Mouse (Mus musculus): ENCODE measurements around the gene Cntn4. TPM values are rescaled to one million over a fixed set of nuclear protein-coding genes. Genes with fewer than 3 reads are reported as not detected.

Cntn4 gene
- total RNA-seq (2017): 0.29 TPM in 1 of 3 replicates, not detected in the others

DNA sequence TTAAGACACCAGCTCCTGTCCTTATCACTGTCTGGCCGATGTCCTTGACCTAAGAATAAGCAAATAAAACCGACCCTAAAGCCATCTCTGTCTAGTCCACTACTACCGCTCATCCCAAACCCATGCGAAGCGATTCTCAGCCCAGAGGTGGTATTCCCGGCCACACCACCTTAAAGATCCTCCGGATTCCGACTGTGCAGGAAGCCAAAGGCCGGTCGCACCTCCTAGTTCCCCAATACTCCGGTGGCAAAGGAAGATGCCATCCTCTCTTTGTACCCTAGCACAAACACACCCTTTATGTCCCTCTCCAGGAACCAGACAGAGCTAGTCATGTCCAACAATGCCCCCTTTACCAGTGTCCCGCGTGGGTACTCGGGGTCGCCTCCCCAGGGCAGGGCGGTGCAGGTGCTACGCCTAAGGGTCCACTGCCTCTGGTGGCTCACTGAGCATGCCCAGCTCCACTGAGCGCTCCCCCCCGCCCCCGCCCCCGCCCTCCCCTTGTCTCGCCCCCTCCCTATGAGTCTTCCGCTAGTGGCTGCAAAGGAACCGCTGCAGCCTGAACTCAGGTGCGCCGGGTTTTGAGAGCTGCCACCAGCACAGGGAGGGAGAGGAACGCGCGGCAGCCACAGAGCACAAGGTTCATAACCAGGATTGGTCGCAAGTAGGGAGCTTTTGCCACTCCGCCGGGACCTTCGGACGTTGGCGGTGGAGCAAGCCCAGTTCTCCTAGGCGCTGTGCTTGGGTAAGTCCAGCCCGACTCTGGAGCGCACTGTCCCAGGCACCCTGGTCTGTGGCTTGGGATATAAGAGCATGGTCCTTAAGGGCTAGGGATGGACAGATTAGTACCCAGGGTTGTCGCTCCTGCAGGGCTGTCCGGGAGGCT is at the start of gene Cntn4:
Gene Cntn4 (plus strand): TSS at position 512 of the 883 bp plus-strand sequence.
- no peak for ATAC-seq (replicated peaks; ENCODE audit: insufficient number of reproducible peaks, low FRiP score, low TSS enrichment, poor library complexity, severe bottlenecking)

DNA sequence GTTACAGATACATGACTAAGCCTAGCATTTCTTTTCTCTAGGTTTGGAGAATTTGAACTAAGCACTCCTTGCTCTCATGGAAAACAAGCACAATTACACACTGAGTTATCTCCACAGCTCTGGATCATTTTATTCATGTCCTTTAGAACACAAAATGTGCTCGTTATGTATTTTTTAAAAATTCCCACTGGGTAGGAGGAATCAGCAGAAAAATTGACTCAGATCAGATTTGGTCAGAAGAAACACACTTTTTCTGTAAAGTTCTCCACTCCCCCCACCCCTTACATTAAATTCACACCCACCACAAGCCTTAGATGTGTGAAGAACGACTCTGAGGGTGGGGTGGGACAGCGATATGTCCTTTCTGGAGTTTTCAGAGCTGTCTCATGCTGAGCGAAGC is 3.2 kb upstream of the Cntn4 start:
- no peak for ATAC-seq (replicated peaks; ENCODE audit: insufficient number of reproducible peaks, low FRiP score, low TSS enrichment, poor library complexity, severe bottlenecking)

GRCm38 (mm10) chr6:105675099-105675498 is 2.4 kb upstream of the Cntn4 start:
- no peak for ATAC-seq (replicated peaks; ENCODE audit: insufficient number of reproducible peaks, low FRiP score, low TSS enrichment, poor library complexity, severe bottlenecking)

DNA sequence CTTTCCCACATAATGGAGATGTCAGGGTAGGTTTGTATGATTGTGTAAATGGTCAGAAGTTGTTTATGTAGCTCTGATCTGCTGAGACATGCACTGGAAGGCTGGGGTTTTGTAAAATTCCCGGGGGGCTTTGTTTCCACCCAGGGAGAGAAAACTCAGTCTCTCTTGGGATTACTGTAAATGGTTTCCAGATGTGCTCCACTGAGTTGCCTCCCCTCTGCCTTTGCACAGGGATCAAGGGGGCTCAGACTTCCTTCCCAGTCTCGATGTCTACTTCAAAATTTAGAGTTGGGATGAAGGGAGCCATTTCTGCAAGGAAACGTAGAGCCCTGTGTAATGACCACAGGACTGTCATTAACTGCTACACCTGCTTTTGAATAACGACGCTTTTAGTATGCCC is 823 bp upstream of the Cntn4 start:
- ATAC-seq (replicated peaks; ENCODE audit: insufficient number of reproducible peaks, low FRiP score, low TSS enrichment, poor library complexity, severe bottlenecking): no peak

DNA sequence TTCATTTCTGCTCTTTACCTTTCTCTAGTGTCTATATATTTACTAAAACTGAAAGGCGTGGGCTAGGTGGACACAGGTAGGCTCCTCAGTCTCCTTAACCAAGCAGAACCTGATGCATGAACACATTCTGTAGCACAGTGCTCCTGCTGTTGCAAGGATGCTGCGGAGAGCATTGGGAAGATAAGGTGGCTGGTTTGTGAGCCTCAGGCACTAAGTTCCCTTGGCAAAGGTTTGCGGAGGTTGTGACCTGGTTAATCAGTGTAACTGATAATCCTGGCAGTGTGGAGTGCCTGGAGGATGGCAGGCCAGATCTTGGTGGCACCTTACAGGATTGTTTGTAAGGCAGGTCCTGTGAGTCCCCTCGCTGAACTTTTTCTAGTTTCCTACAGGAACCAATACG is 1.3 kb downstream of the Cntn4 start:
- ATAC-seq (replicated peaks; ENCODE audit: insufficient number of reproducible peaks, low FRiP score, low TSS enrichment, poor library complexity, severe bottlenecking): no peak

DNA sequence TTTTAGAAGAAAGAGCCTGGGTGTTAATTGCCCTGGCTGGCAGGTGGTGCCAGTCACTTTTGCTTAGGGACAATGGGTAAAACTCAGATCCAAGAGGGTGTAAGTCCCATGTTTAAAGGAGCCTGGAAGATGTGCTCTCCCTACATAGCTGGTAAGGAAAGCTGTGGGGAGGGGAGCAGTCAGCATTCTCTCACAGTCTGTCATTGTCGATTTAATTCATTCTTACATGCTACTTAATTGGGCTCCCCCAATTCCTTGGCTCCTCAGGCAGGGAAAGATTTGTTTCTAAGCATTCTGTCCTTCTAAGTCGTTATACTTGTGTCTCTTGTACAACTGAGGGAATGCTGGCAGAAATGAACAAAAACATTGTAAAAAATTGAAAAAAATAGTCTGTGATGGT is 4.0 kb downstream of the Cntn4 start:
- ATAC-seq (replicated peaks; ENCODE audit: insufficient number of reproducible peaks, low FRiP score, low TSS enrichment, poor library complexity, severe bottlenecking): no peak

GRCm38 (mm10) chr6:105683251-105683650 is 5.8 kb downstream of the Cntn4 start:
- ATAC-seq (replicated peaks; ENCODE audit: insufficient number of reproducible peaks, low FRiP score, low TSS enrichment, poor library complexity, severe bottlenecking): no peak

GRCm38 (mm10) chr6:105684123-105684522 is 6.7 kb downstream of the Cntn4 start:
- ATAC-seq (replicated peaks; ENCODE audit: insufficient number of reproducible peaks, low FRiP score, low TSS enrichment, poor library complexity, severe bottlenecking): no peak

- ATAC-seq (replicated peaks; ENCODE audit: insufficient number of reproducible peaks, low FRiP score, low TSS enrichment, poor library complexity, severe bottlenecking): no peak
These were observed 10.7 kb downstream of the Cntn4 start for GRCm38 (mm10) chr6:105688195-105688594.

- no peak for ATAC-seq (replicated peaks; ENCODE audit: insufficient number of reproducible peaks, low FRiP score, low TSS enrichment, poor library complexity, severe bottlenecking)
These were observed 64.6 kb downstream of the Cntn4 start for GRCm38 (mm10) chr6:105742026-105742425.

DNA sequence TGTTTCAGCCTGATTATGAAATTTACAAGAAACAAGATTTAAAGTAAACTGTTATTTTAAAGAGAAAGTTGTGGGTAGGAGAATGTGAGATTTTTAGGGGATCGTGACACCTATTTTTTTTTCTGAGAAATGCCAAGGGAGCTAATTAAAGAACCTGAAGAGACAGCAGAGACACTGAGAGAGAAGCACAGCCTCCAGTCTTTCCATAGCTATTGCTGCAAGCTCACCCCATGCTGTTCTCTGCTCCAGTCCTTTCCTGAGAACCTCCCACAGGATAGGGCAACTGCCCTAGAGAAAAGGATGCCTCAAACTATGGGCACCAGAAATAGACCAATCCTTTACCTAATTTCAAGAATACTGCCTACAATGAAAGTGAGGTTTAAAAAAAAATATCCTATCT is 103.2 kb downstream of the Cntn4 start:
- ATAC-seq (replicated peaks; ENCODE audit: insufficient number of reproducible peaks, low FRiP score, low TSS enrichment, poor library complexity, severe bottlenecking): no peak

- ATAC-seq (replicated peaks; ENCODE audit: insufficient number of reproducible peaks, low FRiP score, low TSS enrichment, poor library complexity, severe bottlenecking): no peak
These were observed 111.0 kb downstream of the Cntn4 start for GRCm38 (mm10) chr6:105788462-105788861.

GRCm38 (mm10) chr6:105835099-105835498 is 157.6 kb downstream of the Cntn4 start:
- ATAC-seq (replicated peaks; ENCODE audit: insufficient number of reproducible peaks, low FRiP score, low TSS enrichment, poor library complexity, severe bottlenecking): no peak

DNA sequence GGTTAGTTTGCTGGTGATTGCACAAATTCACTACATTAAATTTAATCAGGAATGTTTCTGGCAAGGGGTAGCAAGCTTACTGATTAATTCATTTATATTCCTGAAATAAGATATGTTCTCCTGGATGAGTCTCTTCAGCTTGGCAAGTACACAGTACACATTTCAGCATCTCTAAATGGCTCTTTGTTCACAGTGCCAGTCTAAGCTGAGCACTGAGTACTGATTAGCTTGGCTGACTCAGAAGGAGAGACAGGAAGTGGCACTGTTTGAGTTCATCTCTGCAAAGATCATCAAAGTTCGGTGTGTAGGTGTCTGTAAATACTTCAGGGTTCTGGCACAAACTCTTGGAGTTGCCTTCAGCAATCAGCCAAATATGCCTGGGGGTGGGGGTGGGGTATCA is 169.8 kb downstream of the Cntn4 start:
- ATAC-seq (replicated peaks; ENCODE audit: insufficient number of reproducible peaks, low FRiP score, low TSS enrichment, poor library complexity, severe bottlenecking): no peak

DNA sequence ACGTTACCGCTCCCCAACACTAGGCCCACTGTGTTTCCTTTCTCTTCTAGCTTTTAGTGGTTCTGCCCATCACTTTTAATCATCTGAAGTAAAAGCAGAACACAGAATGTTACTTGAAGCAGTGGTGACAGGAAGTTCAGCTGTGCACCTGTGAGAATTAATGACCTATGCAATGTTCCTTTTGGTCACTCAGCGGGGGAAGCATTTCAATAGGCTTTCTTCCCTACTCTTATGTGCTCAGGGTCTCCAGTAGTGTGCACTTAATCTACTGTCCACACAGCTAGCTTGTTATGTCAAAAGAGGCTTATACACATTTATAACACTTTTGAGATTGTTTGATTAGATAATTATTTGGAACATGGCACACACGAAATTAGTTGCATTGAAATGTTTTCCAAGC is 215.4 kb downstream of the Cntn4 start:
- ATAC-seq (replicated peaks; ENCODE audit: insufficient number of reproducible peaks, low FRiP score, low TSS enrichment, poor library complexity, severe bottlenecking): no peak

DNA sequence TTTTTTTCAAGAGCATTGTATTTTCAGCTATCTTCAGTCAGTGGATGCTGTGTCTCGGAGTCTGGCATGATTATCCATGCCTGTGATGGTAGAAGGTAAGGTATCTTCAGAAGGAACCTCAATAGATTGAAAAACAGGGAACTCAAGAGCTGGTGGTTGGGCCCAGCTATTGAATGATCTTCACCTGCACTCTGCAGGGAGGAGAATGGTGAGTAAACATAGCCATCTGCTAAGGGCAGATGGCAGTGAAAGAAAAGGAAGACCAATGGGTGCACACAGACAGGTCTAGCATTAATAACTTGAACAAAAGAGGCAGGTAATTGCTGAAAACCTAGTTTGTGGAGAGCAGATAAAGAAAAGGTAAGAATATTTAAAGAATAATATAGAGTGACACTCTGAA is 261.0 kb downstream of the Cntn4 start:
- ATAC-seq (replicated peaks; ENCODE audit: insufficient number of reproducible peaks, low FRiP score, low TSS enrichment, poor library complexity, severe bottlenecking): no peak

DNA sequence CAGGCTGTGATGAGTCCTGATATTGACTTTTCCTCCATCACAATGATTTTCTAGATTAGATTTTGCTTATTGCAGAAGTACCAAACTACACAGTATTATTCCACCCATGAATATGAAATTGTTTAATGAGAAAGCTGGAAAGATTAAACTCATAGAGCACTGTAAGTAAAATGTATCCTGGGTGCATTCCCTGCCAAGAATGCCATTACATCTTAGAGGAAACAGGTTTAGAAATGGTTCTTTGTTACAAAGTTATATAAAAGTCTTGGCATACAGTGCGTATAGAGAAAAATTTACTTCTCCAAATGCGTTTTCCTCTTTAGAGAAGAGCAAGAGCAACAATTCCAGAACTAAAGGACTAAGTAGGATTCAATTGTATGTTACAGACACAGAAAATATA is 261.8 kb downstream of the Cntn4 start:
- ATAC-seq (replicated peaks; ENCODE audit: insufficient number of reproducible peaks, low FRiP score, low TSS enrichment, poor library complexity, severe bottlenecking): no peak

GRCm38 (mm10) chr6:105940591-105940990 is 263.1 kb downstream of the Cntn4 start:
- ATAC-seq (replicated peaks; ENCODE audit: insufficient number of reproducible peaks, low FRiP score, low TSS enrichment, poor library complexity, severe bottlenecking): no peak

DNA sequence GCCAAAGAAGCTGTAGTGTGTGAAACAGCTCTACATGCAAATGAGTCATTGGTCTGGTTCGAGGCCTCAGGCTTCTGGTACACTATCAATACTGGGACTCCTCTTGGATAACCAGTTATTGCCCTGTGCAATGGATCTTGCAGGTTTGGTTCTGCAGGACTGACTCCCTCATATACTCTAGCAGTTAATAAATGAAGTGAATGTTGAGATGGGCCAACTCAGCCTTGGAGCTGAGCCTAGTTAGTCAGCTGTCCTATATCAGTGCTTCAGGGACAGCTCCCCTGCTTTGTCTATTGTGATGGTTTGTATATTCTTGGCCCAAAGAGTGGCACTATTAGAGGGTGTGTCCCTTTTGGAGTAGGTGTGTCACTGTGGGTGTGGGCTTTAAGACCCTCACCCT is 314.0 kb downstream of the Cntn4 start:
- no peak for ATAC-seq (replicated peaks; ENCODE audit: insufficient number of reproducible peaks, low FRiP score, low TSS enrichment, poor library complexity, severe bottlenecking)

GRCm38 (mm10) chr6:106013018-106013417 is 335.6 kb downstream of the Cntn4 start:
- ATAC-seq (replicated peaks; ENCODE audit: insufficient number of reproducible peaks, low FRiP score, low TSS enrichment, poor library complexity, severe bottlenecking): no peak

DNA sequence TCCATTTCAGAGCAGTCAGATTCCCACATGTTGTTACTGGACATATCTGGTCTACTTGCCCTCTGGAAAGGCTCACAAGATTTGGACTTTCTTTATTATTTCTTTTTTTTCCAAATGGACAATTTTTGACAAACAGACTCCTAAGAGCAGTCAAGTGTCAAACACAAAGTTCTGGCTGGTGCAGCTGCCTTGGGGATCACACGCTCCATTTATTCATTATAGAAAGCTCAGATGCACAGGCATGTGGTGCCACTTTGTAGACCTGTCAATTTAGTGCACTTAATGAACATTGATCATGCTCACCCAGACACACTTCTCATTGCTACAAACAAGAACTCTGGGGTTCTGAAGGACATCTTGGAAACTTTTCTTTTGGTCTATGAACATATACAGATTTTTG is 337.7 kb downstream of the Cntn4 start:
- ATAC-seq (replicated peaks; ENCODE audit: insufficient number of reproducible peaks, low FRiP score, low TSS enrichment, poor library complexity, severe bottlenecking): no peak
